Comparison of ENCODE assay signal across 22 mouse cellular contexts in the genomic region with DNA sequence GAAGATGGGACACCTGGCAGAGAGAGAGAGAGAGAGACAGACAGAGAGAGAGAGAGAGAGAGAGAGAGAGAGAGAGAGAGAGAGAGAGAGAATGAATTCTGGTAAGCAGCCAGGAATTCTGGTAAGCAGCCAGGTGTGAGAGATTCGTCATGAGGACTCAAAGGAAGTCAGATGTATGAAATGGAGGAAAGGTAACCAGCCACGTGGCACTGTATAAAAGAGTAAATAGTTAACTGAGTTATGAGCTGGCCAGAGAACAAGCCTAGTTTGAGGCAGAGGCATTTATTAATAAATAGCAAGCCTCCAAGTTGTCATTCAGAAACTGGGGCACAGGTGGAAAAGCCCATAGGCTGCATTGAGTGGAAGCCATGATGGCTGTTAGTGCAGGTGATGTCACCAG. TPM values are rescaled to one million over a fixed set of nuclear protein-coding genes. Genes with fewer than 3 reads are reported as not detected.
DNase-seq lines count a peak whose midpoint lies in the region; ATAC-seq and TF ChIP-seq lines count a peak whose summit lies in the region.
"Had no signal": no experiment of that assay in that cellular context is flagged by ENCODE, and none has a peak within 500 bp of the region (broad histone marks: within the 10 kb centered on the region; RNA-seq: fewer than 3 reads in every experiment).

No protein-coding gene starts in this region.

- peak; percentile 85 for DNase-seq in kidney, adult 2 months
- peak; percentile 21 for DNase-seq in testis, postnatal 10 days (ENCODE audit: low spot score)
- DNase-seq in testis, postnatal 14 days (ENCODE audit: low spot score) = no peak
- DNase-seq in kidney, postnatal 10 days = peak; percentile 36
- peak; percentile 18 for DNase-seq in large intestine, adult 2 months (ENCODE audit: low read depth, low spot score)
- no peak for DNase-seq in ovary, postnatal 36 days (ENCODE audit: low spot score)
- no peak for DNase-seq in thymus, postnatal 4 days
- DNase-seq: adrenal gland, adult 8-10 months; cerebellum, adult 11 months; cerebellum, adult 9-10 months; cerebellum, postnatal 25 days; gastrocnemius, postnatal 36 days; heart, adult 18-20 months; heart, postnatal 14 days had no signal

- peaks cover 3% of the 10 kb centered on the region for H3K9me3 ChIP-seq in kidney, embryonic 16.5 days (ENCODE audit: low read length)
- H3K9me3 ChIP-seq: embryonic facial prominence, embryonic 12.5 days; forebrain, embryonic 15.5 days; heart, embryonic 15.5 days; hindbrain, embryonic 13.5 days had no signal

- WGBS in kidney, adult 2 months = 15% methylated on average over 2 of the region's 2 CpGs
- WGBS in kidney, embryonic 16.5 days = 57% methylated on average over 2 of the region's 2 CpGs
- WGBS in large intestine, adult 2 months = 16% methylated on average over 2 of the region's 2 CpGs

- H3K27ac ChIP-seq in kidney, adult 2 months (ENCODE audit: insufficient read depth, low read depth, low read length) = peak overlapping the region; percentile 52
- no peak overlapping the region for H3K27ac ChIP-seq in kidney, embryonic 16.5 days (ENCODE audit: low read length)
- H3K27ac ChIP-seq: embryonic facial prominence, embryonic 12.5 days; forebrain, embryonic 15.5 days; heart, embryonic 15.5 days; hindbrain, embryonic 13.5 days had no signal

- no peak for TF ChIP-seq POLR2A in kidney, adult 2 months (IDR thresholded peaks at IDR 0.05; ENCODE audit: low read depth, low read length)

- H3K4me3 ChIP-seq in kidney, adult 2 months (ENCODE audit: insufficient read depth, low read depth, low read length) = no peak overlapping the region
- H3K4me3 ChIP-seq in kidney, embryonic 16.5 days (ENCODE audit: low read length) = no peak overlapping the region
- H3K4me3 ChIP-seq: embryonic facial prominence, embryonic 12.5 days; forebrain, embryonic 15.5 days; heart, embryonic 15.5 days; hindbrain, embryonic 13.5 days had no signal

- no peak overlapping the region for H3K9ac ChIP-seq in kidney, embryonic 16.5 days (replicated peaks; ENCODE audit: low read length)
- H3K9ac ChIP-seq: embryonic facial prominence, embryonic 12.5 days; forebrain, embryonic 15.5 days; heart, embryonic 15.5 days; hindbrain, embryonic 13.5 days had no signal

- no peak for ATAC-seq in kidney, embryonic 16.5 days (ENCODE audit: low FRiP score, low TSS enrichment)
- ATAC-seq: forebrain, embryonic 15.5 days had no signal

- no peak for TF ChIP-seq CTCF in kidney, adult 2 months (conservative IDR thresholded peaks at IDR 0.05; ENCODE audit: insufficient read depth, insufficient read length, low read depth, low read length)

- no peak overlapping the region for H3K4me2 ChIP-seq in kidney, embryonic 16.5 days (replicated peaks; ENCODE audit: low read depth, low read length)
- H3K4me2 ChIP-seq: embryonic facial prominence, embryonic 12.5 days; forebrain, embryonic 15.5 days; heart, embryonic 11.5 days; heart, embryonic 15.5 days; hindbrain, embryonic 13.5 days had no signal

- H3K4me1 ChIP-seq in kidney, adult 2 months (ENCODE audit: control insufficient read depth, insufficient read depth, low read length) = peaks cover 15% of the 10 kb centered on the region
- peaks cover 10% of the 10 kb centered on the region; the same call in 1 of the 2 replicates for H3K4me1 ChIP-seq in kidney, embryonic 16.5 days (ENCODE audit: insufficient read depth, low read length)
- H3K4me1 ChIP-seq: forebrain, embryonic 15.5 days had no signal

- no peaks in the 10 kb centered on the region for H3K27me3 ChIP-seq in kidney, adult 2 months (replicated peaks; ENCODE audit: control insufficient read depth, insufficient read depth, low read length)
- H3K27me3 ChIP-seq in kidney, embryonic 16.5 days (ENCODE audit: insufficient read depth, low read length) = no peaks in the 10 kb centered on the region
- H3K27me3 ChIP-seq: embryonic facial prominence, embryonic 12.5 days; forebrain, embryonic 15.5 days; heart, embryonic 15.5 days; hindbrain, embryonic 13.5 days had no signal

- H3K36me3 ChIP-seq in kidney, adult 2 months (ENCODE audit: control insufficient read depth, insufficient read depth, low read length) = no peaks in the 10 kb centered on the region
- no peaks in the 10 kb centered on the region for H3K36me3 ChIP-seq in kidney, embryonic 16.5 days (ENCODE audit: insufficient read depth, low read length)
- H3K36me3 ChIP-seq: embryonic facial prominence, embryonic 12.5 days; forebrain, embryonic 15.5 days; heart, embryonic 15.5 days; hindbrain, embryonic 13.5 days had no signal

RNA-seq across cellular contexts. Expression of gene Aldh3a2, which starts 30.6 kb away (rescaled TPM):
- polyA plus RNA-seq in kidney, adult 2 months (2012; rRNA removed) = 106 and 112 TPM in 2 replicates
- 40.7 and 42.1 TPM in 2 replicates for polyA plus RNA-seq in kidney, embryonic 16.5 days (2015; fragmentation: Nextera tagmentation; extraction: Ambion mirVana)
- polyA plus RNA-seq in large intestine, adult 2 months (2012; rRNA removed) = 65.4 and 133 TPM in 2 replicates

RNA-seq across cellular contexts. Expression of gene Slc47a2, which starts 44.8 kb away (rescaled TPM):
- polyA plus RNA-seq in kidney, adult 2 months (2012; rRNA removed) = 0.11 and 1.5 TPM in 2 replicates
- polyA plus RNA-seq in kidney, embryonic 16.5 days (2015; fragmentation: Nextera tagmentation; extraction: Ambion mirVana) = 0.10 TPM in 1 of 2 replicates, not detected in the other
- not detected in 2 replicates for polyA plus RNA-seq in large intestine, adult 2 months (2012; rRNA removed)
- polyA plus RNA-seq: brain, embryonic 14.5 days; embryonic facial prominence, embryonic 12.5 days; forebrain, embryonic 11.5 days; forebrain, embryonic 15.5 days had no signal

Comparison
In these comparisons a context has a peak if more than half of its experiments do, and no peak if none do; other contexts are left out.
1. DNase-seq: peak in kidney, adult 2 months (single experiment), testis, postnatal 10 days (single experiment), kidney, postnatal 10 days (single experiment) and large intestine, adult 2 months (single experiment); none in testis, postnatal 14 days (single experiment), ovary, postnatal 36 days (single experiment) and thymus, postnatal 4 days (single experiment).